Mouse (Mus musculus): ENCODE results near the gene Smap1. TPM values are rescaled to one million over a fixed set of nuclear protein-coding genes. Genes with fewer than 3 reads are reported as not detected.
A peak's percentile ranks its signal among the peaks of the same experiment; 100 is the strongest.
"Not testable (repeated sequence)": the region's sequence is repeated elsewhere in the genome, so short reads cannot be mapped to it uniquely, and the experiment has no call there.

Gene Smap1
- total RNA-seq (2014; fragmentation: Nextera tagmentation) (39.3 and 89.9 TPM in 2 replicates), total RNA-seq (2017) (30.8 and 32.2 TPM in 2 replicates)

- ATAC-seq (replicated peaks; ENCODE audit: poor library complexity, severe bottlenecking) = peak; percentile 82
These were observed at the start of gene Smap1 for GRCm38 (mm10) chr1:23921711-23922529. TSS of gene Smap1 (minus strand) at chr1:23922317.

- ATAC-seq (replicated peaks; ENCODE audit: poor library complexity, severe bottlenecking) = not testable (repeated sequence)
These were observed 49.0 kb upstream of the Smap1 start for GRCm38 (mm10) chr1:23971159-23971558.

GRCm38 (mm10) chr1:23968027-23968725 lies 46.1 kb upstream of the Smap1 start:
- no peak for ATAC-seq (replicated peaks; ENCODE audit: poor library complexity, severe bottlenecking)

- ATAC-seq (replicated peaks; ENCODE audit: poor library complexity, severe bottlenecking) = no peak
These were observed 44.1 kb upstream of the Smap1 start for GRCm38 (mm10) chr1:23966226-23966625.

- no peak for ATAC-seq (replicated peaks; ENCODE audit: poor library complexity, severe bottlenecking)
These were observed 37.3 kb upstream of the Smap1 start for GRCm38 (mm10) chr1:23959415-23959732.

- ATAC-seq (replicated peaks; ENCODE audit: poor library complexity, severe bottlenecking) = no peak
These were observed 36.7 kb upstream of the Smap1 start for GRCm38 (mm10) chr1:23958668-23959414.

- no peak for ATAC-seq (replicated peaks; ENCODE audit: poor library complexity, severe bottlenecking)
These were observed 36.0 kb upstream of the Smap1 start for GRCm38 (mm10) chr1:23958101-23958500.

GRCm38 (mm10) chr1:23955539-23955938 lies 33.4 kb upstream of the Smap1 start:
- no peak for ATAC-seq (replicated peaks; ENCODE audit: poor library complexity, severe bottlenecking)

- no peak for ATAC-seq (replicated peaks; ENCODE audit: poor library complexity, severe bottlenecking)
These were observed 31.8 kb upstream of the Smap1 start for GRCm38 (mm10) chr1:23953921-23954320.

- no peak for ATAC-seq (replicated peaks; ENCODE audit: poor library complexity, severe bottlenecking)
These were observed 26.9 kb upstream of the Smap1 start for GRCm38 (mm10) chr1:23948778-23949699.

GRCm38 (mm10) chr1:23948290-23948689 lies 26.2 kb upstream of the Smap1 start:
- no peak for ATAC-seq (replicated peaks; ENCODE audit: poor library complexity, severe bottlenecking)

GRCm38 (mm10) chr1:23944076-23944475 lies 22.0 kb upstream of the Smap1 start:
- no peak for ATAC-seq (replicated peaks; ENCODE audit: poor library complexity, severe bottlenecking)

GRCm38 (mm10) chr1:23943146-23943940 lies 21.2 kb upstream of the Smap1 start:
- no peak for ATAC-seq (replicated peaks; ENCODE audit: poor library complexity, severe bottlenecking)

- ATAC-seq (replicated peaks; ENCODE audit: poor library complexity, severe bottlenecking) = no peak
These were observed 13.3 kb upstream of the Smap1 start for GRCm38 (mm10) chr1:23935408-23935762.

- ATAC-seq (replicated peaks; ENCODE audit: poor library complexity, severe bottlenecking) = no peak
These were observed 12.7 kb upstream of the Smap1 start for GRCm38 (mm10) chr1:23934669-23935407.

- no peak for ATAC-seq (replicated peaks; ENCODE audit: poor library complexity, severe bottlenecking)
These were observed 7.3 kb upstream of the Smap1 start for GRCm38 (mm10) chr1:23929410-23929809.

GRCm38 (mm10) chr1:23928371-23928770 lies 6.3 kb upstream of the Smap1 start:
- ATAC-seq (replicated peaks; ENCODE audit: poor library complexity, severe bottlenecking) = no peak

Data from granulocyte monocyte progenitor cell, adult 5-6 weeks (primary cell).